ENCODE assay signal across 12 mouse cellular contexts in the genomic region with DNA sequence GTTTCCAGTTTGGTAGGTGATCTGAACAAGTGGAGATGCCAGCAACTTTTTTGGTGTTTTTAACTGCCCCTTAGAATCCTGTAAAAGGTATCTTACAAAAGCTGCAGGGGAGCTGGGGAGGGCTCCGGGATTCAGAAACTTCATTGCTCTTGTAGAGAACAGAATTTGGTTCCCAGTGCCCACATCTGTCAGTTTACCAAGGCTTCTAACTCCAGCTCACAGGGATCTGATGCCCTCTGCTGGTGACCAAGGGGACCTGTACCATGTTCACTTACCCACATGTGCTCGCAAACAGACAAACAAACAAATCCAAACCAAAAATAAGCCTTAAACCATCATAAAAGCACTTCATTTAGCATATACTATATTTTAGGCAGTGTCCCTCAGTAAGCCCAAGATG. TPM values are rescaled to one million over a fixed set of nuclear protein-coding genes. Genes with fewer than 3 reads are reported as not detected.
DNase-seq lines count a peak whose midpoint lies in the region; ATAC-seq and TF ChIP-seq lines count a peak whose summit lies in the region.
"Had no signal": no experiment of that assay in that cellular context is flagged by ENCODE, and none has a peak within 500 bp of the region (broad histone marks: within the 10 kb centered on the region; RNA-seq: fewer than 3 reads in every experiment).

No protein-coding gene starts in this region.

- H3K4me2 ChIP-seq in liver, embryonic 15.5 days: peak overlapping the region; percentile 0; the same call in 1 of the 2 replicates
- H3K4me2 ChIP-seq in forebrain, embryonic 14.5 days (ENCODE audit: low read length): no peak overlapping the region
- H3K4me2 ChIP-seq in hindbrain, embryonic 16.5 days (ENCODE audit: low read length): no peak overlapping the region
- H3K4me2 ChIP-seq: embryonic facial prominence, embryonic 12.5 days; midbrain, embryonic 15.5 days had no signal

- no peaks in the 10 kb centered on the region for H3K4me1 ChIP-seq in heart, adult 2 months (ENCODE audit: control insufficient read depth, insufficient read depth, low read length)
- 0 out of 2 replicates have a peak, but pooled peaks cover 5% of the 10 kb centered on the region for H3K4me1 ChIP-seq in liver, embryonic 15.5 days (replicated peaks)
- no peaks in the 10 kb centered on the region for H3K4me1 ChIP-seq in forebrain, embryonic 14.5 days (ENCODE audit: control insufficient read depth, insufficient read depth, low read length)
- no peaks in the 10 kb centered on the region for H3K4me1 ChIP-seq in hindbrain, embryonic 16.5 days (ENCODE audit: control insufficient read depth, insufficient read depth, low read depth, low read length)
- H3K4me1 ChIP-seq: embryonic facial prominence, embryonic 12.5 days; heart, embryonic 10.5 days; midbrain, embryonic 15.5 days had no signal

- H3K36me3 ChIP-seq in heart, adult 2 months (ENCODE audit: control insufficient read depth, insufficient read depth, low read length): no peaks in the 10 kb centered on the region
- no peaks in the 10 kb centered on the region for H3K36me3 ChIP-seq in liver, embryonic 15.5 days (replicated peaks)
- H3K36me3 ChIP-seq in forebrain, embryonic 14.5 days (ENCODE audit: control insufficient read depth, insufficient read depth, low read length): no peaks in the 10 kb centered on the region
- H3K36me3 ChIP-seq in hindbrain, embryonic 16.5 days (ENCODE audit: control insufficient read depth, insufficient read depth, low read length): no peaks in the 10 kb centered on the region
- H3K36me3 ChIP-seq: embryonic facial prominence, embryonic 12.5 days; heart, embryonic 10.5 days; midbrain, embryonic 15.5 days had no signal

- TF ChIP-seq POLR2A in heart, adult 2 months (IDR thresholded peaks at IDR 0.05; ENCODE audit: insufficient read depth, low read depth, low read length): no peak

- H3K79me2 ChIP-seq in heart, adult 2 months (replicated peaks; ENCODE audit: control insufficient read depth, insufficient read depth, low read length): no peaks in the 10 kb centered on the region

- H3K4me3 ChIP-seq in heart, adult 2 months: no peak overlapping the region
- H3K4me3 ChIP-seq in liver, embryonic 15.5 days (replicated peaks): no peak overlapping the region
- H3K4me3 ChIP-seq in forebrain, embryonic 14.5 days (ENCODE audit: low read depth, low read length): no peak overlapping the region
- no peak overlapping the region for H3K4me3 ChIP-seq in hindbrain, embryonic 16.5 days (ENCODE audit: low read length)
- H3K4me3 ChIP-seq: embryonic facial prominence, embryonic 12.5 days; heart, embryonic 10.5 days; midbrain, embryonic 15.5 days had no signal

- peak; percentile 49; the same call in 1 of the 2 replicates for ATAC-seq in liver, embryonic 15.5 days (ENCODE audit: insufficient read depth)
- no peak for ATAC-seq in forebrain, embryonic 14.5 days
- no peak for ATAC-seq in hindbrain, embryonic 16.5 days
- ATAC-seq: midbrain, embryonic 15.5 days had no signal

- no peak for DNase-seq in heart, adult 2 months
- DNase-seq in heart, adult 9 months (ENCODE audit: low spot score in 2 of 2): no peak
- peak; percentile 64 for DNase-seq in A20 (ENCODE audit: low read depth, low spot score)
- DNase-seq in brain, adult 2 months (ENCODE audit: low read depth, low spot score): peak; percentile 22
- DNase-seq in Muller cell, postnatal 12 days (ENCODE audit: inconsistent ontology term): no peak
- DNase-seq in forebrain, embryonic 14.5 days (ENCODE audit: low spot score): no peak
- DNase-seq: layer of hippocampus, adult 9-11 months had no signal

- TF ChIP-seq EP300 in heart, adult 2 months (IDR thresholded peaks at IDR 0.05; ENCODE audit: insufficient read depth, low read depth, low read length): no peak

- intact Hi-C loops in heart, adult 2 months (cut with DNase I): no loop called here

- no peak overlapping the region for H3K9ac ChIP-seq in heart, adult 2 months (ENCODE audit: low read depth, low read length)
- H3K9ac ChIP-seq in liver, embryonic 15.5 days: no peak overlapping the region
- no peak overlapping the region for H3K9ac ChIP-seq in forebrain, embryonic 14.5 days (ENCODE audit: low read length)
- no peak overlapping the region for H3K9ac ChIP-seq in hindbrain, embryonic 16.5 days (ENCODE audit: low read depth, low read length)
- H3K9ac ChIP-seq: embryonic facial prominence, embryonic 12.5 days; midbrain, embryonic 15.5 days had no signal

- 88% methylated on average over 2 of the region's 2 CpGs for WGBS in heart, adult 2 months
- 63% methylated on average over 2 of the region's 2 CpGs for WGBS in liver, embryonic 15.5 days (ENCODE audit: insufficient replicate concordance)
- 82% methylated on average over 2 of the region's 2 CpGs for WGBS in forebrain, embryonic 14.5 days
- 89% methylated on average over 2 of the region's 2 CpGs for WGBS in hindbrain, embryonic 16.5 days

- H3K27me3 ChIP-seq in heart, adult 2 months (ENCODE audit: control insufficient read depth, insufficient read depth, low read length): no peaks in the 10 kb centered on the region; the same call in 1 of the 2 replicates
- no peaks in the 10 kb centered on the region for H3K27me3 ChIP-seq in liver, embryonic 15.5 days
- H3K27me3 ChIP-seq in forebrain, embryonic 14.5 days (replicated peaks; ENCODE audit: control insufficient read depth, insufficient read depth, low read length): no peaks in the 10 kb centered on the region
- no peaks in the 10 kb centered on the region for H3K27me3 ChIP-seq in hindbrain, embryonic 16.5 days (replicated peaks; ENCODE audit: control insufficient read depth, insufficient read depth, low read length)
- H3K27me3 ChIP-seq: embryonic facial prominence, embryonic 12.5 days; midbrain, embryonic 15.5 days had no signal

- TF ChIP-seq CTCF in heart, adult 2 months (IDR thresholded peaks at IDR 0.05): peak; percentile 44

- no peaks in the 10 kb centered on the region for H3K9me3 ChIP-seq in liver, embryonic 15.5 days (replicated peaks)
- no peaks in the 10 kb centered on the region for H3K9me3 ChIP-seq in forebrain, embryonic 14.5 days (replicated peaks; ENCODE audit: control insufficient read depth, low read length)
- H3K9me3 ChIP-seq in hindbrain, embryonic 16.5 days (ENCODE audit: control insufficient read depth, low read length): no peaks in the 10 kb centered on the region
- H3K9me3 ChIP-seq: embryonic facial prominence, embryonic 12.5 days; heart, embryonic 10.5 days; midbrain, embryonic 15.5 days had no signal

- no peak overlapping the region for H3K27ac ChIP-seq in heart, adult 2 months
- no peak overlapping the region for H3K27ac ChIP-seq in liver, embryonic 15.5 days (replicated peaks)
- no peak overlapping the region for H3K27ac ChIP-seq in forebrain, embryonic 14.5 days (ENCODE audit: low read depth, low read length)
- H3K27ac ChIP-seq in hindbrain, embryonic 16.5 days (ENCODE audit: low read depth, low read length): no peak overlapping the region
- H3K27ac ChIP-seq: embryonic facial prominence, embryonic 12.5 days; heart, embryonic 10.5 days; midbrain, embryonic 15.5 days had no signal

RNA-seq across cellular contexts. Expression of a gene that starts 31.3 kb away (rescaled TPM):
- total RNA-seq in heart, adult 2 months (2021): not detected
- not detected in 2 replicates for polyA plus RNA-seq in heart, adult 2 months (2012; rRNA removed)
- not detected in 2 replicates for polyA plus RNA-seq in liver, embryonic 15.5 days (2015; fragmentation: Nextera tagmentation; extraction: Ambion mirVana)
- not detected in 2 replicates for polyA plus RNA-seq in forebrain, embryonic 14.5 days (2014; fragmentation: Nextera tagmentation; extraction: Ambion mirVana)
- polyA plus RNA-seq in hindbrain, embryonic 16.5 days (2015; fragmentation: Nextera tagmentation; extraction: Ambion mirVana): not detected in 2 replicates
- polyA plus RNA-seq: embryonic facial prominence, embryonic 12.5 days; heart, embryonic 10.5 days; midbrain, embryonic 15.5 days had no signal

Comparison
In these comparisons a context has a peak if more than half of its experiments do, and no peak if none do; other contexts are left out.
1. DNase-seq: peak in A20 (single experiment) and brain, adult 2 months (single experiment); none in heart, adult 2 months (0 of 2), heart, adult 9 months (0 of 2), Muller cell, postnatal 12 days (single experiment) and forebrain, embryonic 14.5 days (single experiment).